Mouse (Mus musculus) midbrain, embryonic 11.5 days (tissue): ENCODE data around the gene Yipf3. TPM values are rescaled to one million over a fixed set of nuclear protein-coding genes. Genes with fewer than 3 reads are reported as not detected.

Experiments
- microRNA counts: library from miRNA; unstranded; fragments of <30 nt; microRNA quantifications from one replicate; lab custom pipeline; 2015
- microRNA-seq: library from miRNA; unstranded; fragments of <30 nt; microRNA quantifications from one replicate; pipeline ENCODE4, GENCODE M21; 2017
- polyA plus RNA-seq: library from polyadenylated mRNA; unstranded; fragments of >200 nt; fragmentation: Nextera tagmentation; extraction: Ambion mirVana; gene quantifications from 2 replicates; pipeline ENCODE4 v1.2.1, GENCODE M21; 2014

Gene Yipf3
- polyA plus RNA-seq, 1 experiment from 2014 or later = 67.6 TPM

MicroRNAs encoded within 50 kb of the gene (microRNA counts, 519-probe panel; counts per million panel counts)
- microRNA mmu-miR-693-3p (lab: Ali Mortazavi, UCI) (not detected), microRNA mmu-miR-693-5p (lab: Ali Mortazavi, UCI) (not detected)

Small RNAs within 50 kb of the gene (microRNA-seq; reads per million reads assigned to microRNA genes)
- gene Mir693 = 1.1 reads per million

Other genes with a start within 250 kb of the Yipf3 start
- 2.2 and 2.9 TPM in 2 replicates for gene Vegfa, start 215.7 kb upstream of the Yipf3 start, polyA plus RNA-seq
- 119 and 132 TPM in 2 replicates for gene Mrps18a, start 137.1 kb upstream of the Yipf3 start, polyA plus RNA-seq
- gene Rsph9, start 103.9 kb upstream of the Yipf3 start, polyA plus RNA-seq = 17.5 and 18.5 TPM in 2 replicates
- gene Mad2l1bp, start 94.5 kb upstream of the Yipf3 start, polyA plus RNA-seq = 32.8 and 33.3 TPM in 2 replicates
- 16.8 and 19.2 TPM in 2 replicates for gene Gtpbp2, start 87.0 kb upstream of the Yipf3 start, polyA plus RNA-seq
- 10.1 and 10.8 TPM in 2 replicates for gene Polh, start 45.4 kb upstream of the Yipf3 start, polyA plus RNA-seq
- 73.3 and 75.8 TPM in 2 replicates for gene Xpo5, start 45.3 kb upstream of the Yipf3 start, polyA plus RNA-seq
- 108 and 114 TPM in 2 replicates for gene Polr1c, start within 50 bp of the Yipf3 start, polyA plus RNA-seq
- 2.9 and 3.4 TPM in 2 replicates for gene Lrrc73, start 5.5 kb downstream of the Yipf3 start, polyA plus RNA-seq
- 43.8 and 51.0 TPM in 2 replicates for gene Tjap1, start 34.9 kb downstream of the Yipf3 start, polyA plus RNA-seq
- gene Dlk2, start 49.3 kb downstream of the Yipf3 start, polyA plus RNA-seq = 0.30 and 0.42 TPM in 2 replicates
- gene Abcc10, start 80.3 kb downstream of the Yipf3 start, polyA plus RNA-seq = 4.5 and 5.0 TPM in 2 replicates
- 14.0 and 14.8 TPM in 2 replicates for gene Zfp318, start 135.7 kb downstream of the Yipf3 start, polyA plus RNA-seq
- gene Crip3, start 180.8 kb downstream of the Yipf3 start, polyA plus RNA-seq = 0.55 and 0.85 TPM in 2 replicates
- not detected in 2 replicates for gene Slc22a7, start 190.4 kb downstream of the Yipf3 start, polyA plus RNA-seq
- 2.1 and 2.6 TPM in 2 replicates for gene Ttbk1, start 239.6 kb downstream of the Yipf3 start, polyA plus RNA-seq
- gene Dnph1, start 248.6 kb downstream of the Yipf3 start, polyA plus RNA-seq = 71.7 and 77.2 TPM in 2 replicates